Mouse (Mus musculus): Measurements from ENCODE around the gene 6030458C11Rik.

The 6030458C11Rik gene

DNA sequence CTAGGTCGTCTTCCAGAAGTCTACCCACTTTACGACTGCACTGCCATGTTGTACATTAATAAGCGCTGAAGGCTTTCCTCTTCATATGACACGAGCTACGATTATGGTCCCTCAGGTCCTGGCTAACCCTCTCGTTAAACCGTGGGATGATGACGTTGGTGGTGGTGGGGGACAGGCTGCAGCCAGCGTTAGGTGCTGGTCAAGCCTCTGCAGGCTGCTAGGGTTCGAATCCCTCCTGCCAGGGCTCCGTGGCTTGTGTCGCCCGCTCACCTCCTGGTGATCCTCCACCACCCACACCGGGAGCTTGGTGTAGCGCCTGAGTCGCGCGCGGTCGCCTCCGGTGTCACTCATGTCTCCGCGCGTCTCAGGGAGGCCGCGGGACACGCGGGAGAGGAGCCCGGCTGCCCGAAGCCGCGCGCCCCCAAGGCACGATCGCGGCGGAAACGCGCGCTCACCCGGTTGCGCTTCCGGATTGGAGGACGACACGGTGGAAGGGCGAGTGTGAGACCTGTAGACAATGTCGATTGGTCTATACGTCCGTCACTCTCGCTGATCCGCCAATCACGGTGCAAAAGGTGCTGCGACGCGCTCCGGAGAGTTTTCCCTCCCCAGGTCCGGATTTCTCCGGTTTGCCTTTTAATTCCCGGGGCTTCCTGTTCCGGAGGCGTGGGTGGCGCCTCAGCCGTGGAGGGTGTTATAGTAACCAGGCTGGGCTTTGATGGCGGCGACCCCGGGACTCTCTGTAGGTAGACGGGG, at the start of gene 6030458C11Rik, which contains the start of gene Drosha:
Gene 6030458C11Rik, minus strand, starts transcription at position 453 of the 756 bp plus-strand sequence.
Gene Drosha, plus strand, starts transcription at position 619 of the 756 bp plus-strand sequence.
- DNase-seq (ENCODE audit: extremely low read depth, low read depth), result peak; percentile 100

DNA sequence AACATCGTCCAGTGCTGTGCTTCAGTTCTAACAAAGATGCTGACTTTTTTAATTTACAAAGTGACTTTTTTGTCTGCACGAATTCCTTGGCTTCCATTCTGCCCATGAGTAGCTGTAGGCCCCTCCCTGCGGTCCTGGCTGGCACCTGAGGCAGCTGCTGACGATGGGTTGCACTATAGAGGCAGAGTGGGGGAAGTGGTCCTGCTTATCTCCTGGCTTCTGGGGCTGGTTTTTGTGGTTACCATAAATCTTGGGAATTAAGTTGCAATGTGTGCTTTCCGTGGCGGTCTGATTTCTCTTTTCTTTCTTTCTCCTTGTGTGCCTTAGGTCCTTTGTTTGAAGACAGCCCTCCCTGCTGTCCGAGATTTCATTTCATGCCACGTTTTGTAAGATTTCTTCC, 42.8 kb upstream of the 6030458C11Rik start:
- DNase-seq (ENCODE audit: extremely low read depth, low read depth), result no peak

DNA sequence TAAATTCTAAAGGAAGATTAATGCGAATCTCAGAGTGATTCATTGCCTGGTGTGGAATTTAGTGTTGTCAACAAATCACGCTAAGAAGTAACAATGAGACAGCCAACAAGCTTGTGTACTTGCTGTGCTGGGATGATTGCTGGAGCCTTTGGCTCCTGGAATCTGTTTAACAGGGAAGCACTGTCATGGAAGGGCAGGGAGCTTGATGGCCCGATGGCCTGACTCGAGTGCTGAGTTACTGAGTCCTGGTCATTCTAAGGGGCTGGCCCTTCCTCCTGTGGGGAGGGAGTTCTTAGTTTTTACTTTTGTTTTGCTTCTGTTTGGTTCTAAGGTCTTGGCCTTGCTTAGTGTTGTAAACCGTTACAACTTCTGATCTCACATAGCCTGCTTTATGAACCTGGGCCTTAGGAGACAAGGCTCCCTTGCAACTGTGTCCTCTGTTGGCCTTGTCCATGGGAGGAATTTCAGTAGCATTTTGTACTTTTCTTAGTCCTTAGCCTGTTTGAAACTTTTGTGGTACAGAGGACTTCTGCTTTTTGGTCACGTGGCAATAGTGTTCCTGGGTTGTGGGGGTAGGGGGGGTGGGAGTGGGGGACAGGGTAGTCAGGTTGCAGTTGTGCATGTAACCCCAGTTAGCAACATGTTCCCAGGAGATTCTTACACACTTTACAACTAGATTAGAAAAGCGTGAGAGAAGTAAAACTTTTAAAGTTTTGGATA, 41.3 kb upstream of the 6030458C11Rik start:
- DNase-seq (ENCODE audit: extremely low read depth, low read depth), result peak; percentile 26

DNA sequence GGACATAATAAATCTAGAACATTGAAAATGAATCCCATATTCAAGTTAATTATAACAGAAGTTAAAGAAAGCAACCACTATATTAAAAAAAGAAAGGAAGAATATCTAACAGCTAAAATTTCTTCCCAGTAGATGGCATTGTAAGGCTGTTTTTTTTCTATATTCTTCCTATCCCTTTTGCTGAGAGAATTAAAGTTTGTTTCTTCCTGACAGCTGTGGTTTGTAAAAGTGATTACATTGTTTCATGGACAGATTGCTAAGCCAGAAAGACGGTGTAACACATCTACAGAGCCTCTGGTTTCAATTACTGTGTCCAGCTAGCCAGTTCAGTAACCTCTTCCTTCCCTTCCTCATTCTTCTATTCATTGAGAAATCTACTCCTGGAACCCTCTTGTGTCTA, 39.2 kb upstream of the 6030458C11Rik start:
- no peak for DNase-seq (ENCODE audit: extremely low read depth, low read depth)

DNA sequence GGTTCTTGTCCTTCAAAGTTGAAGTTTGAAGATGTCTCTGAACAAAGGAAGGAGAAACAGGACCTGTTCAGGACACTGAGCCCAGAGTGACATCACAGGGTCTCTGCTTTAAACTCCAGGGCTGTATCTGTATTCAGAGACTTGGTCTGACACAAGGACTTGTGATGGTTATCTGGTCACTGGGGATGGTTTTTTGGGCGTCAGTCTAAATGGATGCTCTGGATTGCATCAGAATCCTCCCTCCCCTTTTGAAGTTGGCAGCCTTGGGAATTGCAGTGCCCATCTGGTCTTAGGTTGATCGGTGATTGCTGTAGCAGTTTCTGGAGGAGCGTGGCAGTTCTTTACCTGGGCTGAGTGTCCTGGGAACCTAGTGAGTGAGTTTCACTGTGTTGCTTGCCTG, 37.6 kb upstream of the 6030458C11Rik start:
- DNase-seq (ENCODE audit: extremely low read depth, low read depth), result no peak

DNA sequence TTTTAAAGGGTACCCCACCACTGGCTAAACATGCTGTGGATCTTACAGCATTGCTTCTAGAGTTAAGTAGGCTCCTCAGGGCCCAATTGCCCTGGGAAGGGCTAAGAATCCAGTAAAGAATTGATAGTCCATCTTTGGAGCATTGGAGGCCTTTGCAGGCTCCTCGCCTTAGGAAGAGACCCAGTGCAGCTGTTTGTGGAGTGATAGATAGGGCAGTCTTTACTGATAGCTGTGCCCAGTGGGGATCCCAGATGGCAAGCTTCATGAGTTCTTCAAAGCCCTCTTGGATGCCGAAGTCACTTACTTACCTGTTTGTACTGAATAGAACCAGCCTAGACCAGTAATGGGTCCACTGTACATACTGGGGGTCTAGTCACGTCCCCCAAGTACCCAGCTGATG, 34.2 kb upstream of the 6030458C11Rik start:
- DNase-seq (ENCODE audit: extremely low read depth, low read depth), result no peak

DNA sequence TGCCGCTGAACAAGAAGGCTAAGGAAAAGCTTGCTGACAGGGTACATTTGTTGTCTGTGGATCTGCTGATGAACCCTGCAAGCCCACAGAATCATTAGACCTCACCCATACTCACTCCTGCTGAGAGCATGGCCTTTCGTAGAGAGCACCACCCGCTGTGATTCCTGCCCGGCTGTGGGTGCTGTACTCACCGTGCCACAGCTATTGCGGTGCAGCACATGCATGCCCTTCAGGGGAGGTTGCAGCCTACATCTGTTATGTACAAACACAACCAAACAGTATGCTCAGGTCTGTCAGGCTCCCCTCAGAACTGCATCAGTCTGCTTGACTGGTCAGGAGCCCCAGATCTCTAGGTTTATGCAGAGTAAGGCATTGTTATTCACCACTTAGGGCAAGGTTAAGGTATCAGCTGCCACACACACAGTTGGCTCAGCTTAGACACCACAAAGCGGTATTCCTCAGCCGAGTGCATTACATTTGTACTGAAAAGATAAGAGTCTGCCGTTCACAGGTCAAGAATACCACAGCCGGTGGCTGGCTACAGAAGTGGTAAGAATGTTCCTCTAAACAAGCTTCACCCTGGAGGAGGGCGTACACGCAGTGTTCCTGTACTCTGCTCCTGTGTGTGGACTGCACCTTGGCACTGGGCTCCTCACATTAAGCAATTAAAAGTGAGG, 33.5 kb upstream of the 6030458C11Rik start:
- peak; percentile 95 for DNase-seq (ENCODE audit: extremely low read depth, low read depth)

DNA sequence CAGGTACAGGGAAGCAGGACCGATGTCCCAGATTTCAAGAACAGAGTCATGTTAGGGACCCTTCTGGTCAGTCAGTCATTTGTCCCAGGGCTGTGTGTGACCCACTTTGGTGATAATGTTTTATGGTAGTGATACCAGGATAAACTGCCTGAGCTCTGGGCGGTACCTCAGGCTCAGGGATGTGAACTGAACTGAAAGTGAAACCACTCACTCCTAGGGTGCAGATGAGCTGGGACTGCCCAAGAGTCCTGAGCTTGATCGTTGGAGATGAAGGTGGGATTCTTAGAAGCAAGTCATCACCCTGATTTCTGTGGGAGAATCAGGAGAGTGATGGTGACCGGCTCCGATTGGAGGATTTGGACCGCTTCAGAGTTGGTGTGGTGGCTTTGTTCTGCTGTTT, 32.3 kb upstream of the 6030458C11Rik start:
- DNase-seq (ENCODE audit: extremely low read depth, low read depth), result no peak

DNA sequence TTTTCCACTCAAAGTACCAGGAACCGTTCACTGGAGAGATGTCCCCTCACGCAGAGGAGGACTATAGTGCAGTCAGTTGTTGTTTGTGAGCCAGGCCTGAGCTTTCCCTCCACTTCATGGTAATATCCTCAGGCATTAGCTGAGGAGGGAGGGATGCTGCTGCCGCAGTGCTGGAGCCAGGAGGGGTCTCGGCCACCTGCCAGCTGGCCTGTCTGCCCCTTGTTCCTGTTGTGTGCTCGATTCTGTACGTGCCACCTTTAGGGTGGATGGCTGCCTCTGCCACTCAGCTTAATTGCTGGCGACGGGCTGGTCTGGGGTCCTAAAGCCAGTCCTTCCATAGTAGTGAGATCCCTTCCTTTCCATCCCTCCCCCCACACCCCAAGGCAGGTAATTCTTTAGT, 29.0 kb upstream of the 6030458C11Rik start:
- DNase-seq (ENCODE audit: extremely low read depth, low read depth), result no peak

DNA sequence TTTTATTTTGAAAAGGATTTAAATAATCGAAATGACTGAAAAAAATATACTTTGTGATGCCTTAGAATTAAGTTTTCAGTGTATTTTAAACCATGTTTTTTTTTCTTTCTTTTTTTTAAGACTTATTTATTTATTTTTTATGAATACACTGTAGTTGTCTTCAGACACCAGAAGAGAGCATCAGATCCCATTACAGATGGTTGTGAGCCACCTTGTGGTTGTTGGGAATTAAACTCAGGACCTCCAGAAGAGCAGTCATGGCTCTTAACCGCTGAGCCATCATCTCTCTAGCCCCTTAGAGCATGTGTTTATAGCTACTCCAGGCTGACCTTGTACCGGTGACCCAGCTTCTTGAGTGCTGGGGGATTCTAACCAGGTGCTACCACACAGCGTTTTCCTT, 24.9 kb upstream of the 6030458C11Rik start:
- DNase-seq (ENCODE audit: extremely low read depth, low read depth), result no peak

DNA sequence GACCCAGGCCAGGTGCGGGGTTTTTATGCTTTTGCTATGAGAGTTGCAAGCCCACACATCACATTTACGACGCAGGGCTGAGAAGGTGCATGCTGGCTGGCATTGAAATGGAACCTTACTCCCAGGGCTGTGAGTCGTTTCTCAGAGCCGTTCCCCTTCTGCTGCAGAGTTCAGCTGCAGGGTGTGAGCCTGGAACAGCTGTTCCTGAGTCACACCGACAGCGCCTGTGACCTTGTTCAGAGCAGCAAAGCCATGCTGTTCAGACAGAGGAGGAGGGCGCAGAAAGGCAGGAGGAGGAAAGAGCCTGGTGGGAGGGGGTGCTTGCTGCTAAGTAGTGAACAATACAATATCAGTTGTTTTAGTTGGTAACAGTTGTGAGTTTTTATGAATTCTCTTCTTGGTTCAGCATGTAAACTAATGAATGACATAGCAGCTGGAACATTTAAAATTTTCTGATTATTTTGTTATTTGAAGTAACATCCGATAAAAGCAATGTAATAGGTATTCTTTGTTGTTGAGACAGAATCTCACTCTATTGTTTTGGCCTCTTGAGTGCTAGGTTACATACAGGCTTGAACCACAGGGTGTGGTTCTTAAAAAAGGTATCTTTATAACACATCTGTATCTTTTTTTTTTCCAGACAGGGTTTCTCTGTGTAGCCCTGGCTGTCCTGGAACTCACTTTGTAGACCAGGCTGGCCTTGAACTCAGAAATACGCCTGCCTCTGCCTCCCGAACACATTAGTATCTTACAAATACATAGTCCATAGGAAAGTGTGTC, 23.9 kb upstream of the 6030458C11Rik start:
- no peak for DNase-seq (ENCODE audit: extremely low read depth, low read depth)

DNA sequence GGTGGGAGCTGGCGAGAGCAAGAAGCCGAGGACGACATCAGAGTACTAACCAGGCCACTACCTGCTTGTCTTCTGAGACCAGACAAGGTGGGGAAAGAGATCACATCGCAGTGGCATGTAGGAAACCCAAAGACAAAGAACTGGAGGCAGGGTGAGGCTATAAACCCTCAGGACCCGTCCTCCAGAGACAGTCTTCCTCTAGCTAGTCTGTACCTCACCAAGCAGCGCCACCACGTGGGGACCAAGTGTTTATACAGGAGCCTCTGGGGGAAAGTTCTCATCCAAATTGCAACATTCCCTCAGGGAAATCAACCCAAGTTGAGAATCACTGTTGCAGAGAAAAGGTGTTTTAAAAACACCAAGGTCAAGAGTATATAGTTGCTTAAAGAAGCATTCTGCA, 18.4 kb upstream of the 6030458C11Rik start:
- DNase-seq (ENCODE audit: extremely low read depth, low read depth), result no peak

DNA sequence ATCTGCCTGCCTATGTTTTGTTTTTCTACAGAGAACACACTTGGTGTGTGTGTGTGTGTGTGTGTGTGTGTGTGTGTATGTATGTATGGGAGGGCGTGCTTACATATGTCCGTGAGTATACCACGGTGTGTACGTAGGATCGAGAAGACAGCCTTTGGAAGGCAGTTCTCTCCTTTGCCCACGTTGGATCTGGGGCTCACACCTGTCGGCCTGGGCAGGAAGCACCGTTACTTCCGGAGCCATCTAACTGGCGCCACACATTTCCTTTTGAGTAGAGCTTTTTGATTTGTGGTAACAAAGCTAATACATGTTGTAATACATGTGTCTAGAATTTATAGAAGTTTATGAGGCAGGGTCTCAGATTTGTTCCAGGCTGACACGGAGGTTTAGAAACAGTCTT, 16.3 kb upstream of the 6030458C11Rik start:
- no peak for DNase-seq (ENCODE audit: extremely low read depth, low read depth)

DNA sequence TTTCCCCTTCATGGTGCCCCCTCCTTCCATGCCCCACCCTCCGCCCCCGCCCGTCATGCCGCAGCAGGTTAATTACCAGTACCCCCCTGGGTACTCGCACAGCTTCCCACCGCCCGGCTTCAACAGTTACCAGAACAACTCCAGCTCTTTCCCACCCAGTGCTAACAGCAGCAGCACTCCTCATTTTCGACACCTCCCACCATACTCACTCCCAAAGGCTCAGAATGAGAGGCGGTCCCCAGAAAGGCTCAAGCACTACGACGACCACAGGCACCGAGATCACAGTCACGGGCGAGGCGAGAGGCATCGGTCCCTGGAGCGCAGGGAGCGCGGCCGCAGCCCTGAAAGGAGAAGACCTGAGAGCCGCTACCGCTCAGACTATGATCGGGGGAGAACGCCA, 9.8 kb upstream of the 6030458C11Rik start:
- no peak for DNase-seq (ENCODE audit: extremely low read depth, low read depth)

DNA sequence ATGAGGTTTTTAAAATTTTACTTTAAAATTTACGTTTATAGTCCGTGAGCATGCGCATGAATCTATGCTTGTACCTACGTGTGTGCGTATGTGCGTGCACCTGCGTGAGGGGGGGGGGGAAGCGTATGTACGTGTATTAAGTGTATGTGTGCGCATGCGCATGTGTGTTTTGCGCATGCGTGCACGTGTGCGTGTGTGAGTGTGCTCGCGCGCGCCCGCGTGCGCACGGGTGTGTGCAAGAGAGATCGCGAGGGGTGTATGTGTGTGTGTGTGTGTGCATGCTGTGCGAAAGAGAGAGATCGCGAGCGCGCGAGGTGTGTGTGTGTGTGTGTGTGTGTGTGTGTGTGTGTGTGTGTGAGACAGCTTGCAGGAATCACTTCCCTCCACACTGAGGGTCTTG, 8.9 kb upstream of the 6030458C11Rik start:
- DNase-seq (ENCODE audit: extremely low read depth, low read depth), result no peak

DNA sequence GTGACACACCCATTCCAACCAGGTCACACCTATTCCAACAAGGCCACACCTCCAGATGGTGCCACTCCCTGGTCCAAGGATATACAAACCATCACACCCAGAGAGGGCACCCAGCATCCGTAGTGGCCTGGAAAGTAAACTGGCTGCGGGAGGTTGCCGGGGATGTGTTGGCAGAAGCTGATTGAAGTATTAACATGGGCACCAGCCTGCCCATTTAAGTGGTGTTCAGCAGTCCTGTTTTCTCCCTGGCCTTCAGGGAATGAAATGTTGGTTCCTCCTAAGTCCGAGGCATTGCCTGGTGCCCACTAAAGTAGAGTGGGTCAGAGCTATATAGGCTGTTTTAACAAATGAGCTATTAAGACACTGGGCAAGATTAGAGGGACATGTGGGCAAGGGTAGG, 8.2 kb upstream of the 6030458C11Rik start:
- no peak for DNase-seq (ENCODE audit: extremely low read depth, low read depth)

DNA sequence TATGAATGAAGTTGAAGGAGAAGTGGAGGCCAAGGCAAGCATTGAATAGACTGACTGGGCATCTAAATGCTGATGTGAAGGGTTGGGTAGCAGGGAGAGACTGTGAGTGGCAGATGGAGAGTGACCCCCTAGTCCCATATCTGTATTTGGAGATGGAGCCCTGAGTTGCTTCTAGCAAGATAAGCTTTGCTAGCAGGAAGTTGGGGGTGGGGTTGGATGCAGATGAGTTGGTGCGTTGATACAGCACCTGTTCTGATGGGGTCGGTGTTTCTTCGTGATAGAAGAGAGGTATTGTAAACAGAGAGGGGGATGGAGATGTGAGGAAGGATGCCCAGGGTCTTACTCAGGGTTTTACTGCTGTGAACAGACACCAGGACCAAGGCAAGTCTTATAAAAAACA, 5.4 kb upstream of the 6030458C11Rik start:
- no peak for DNase-seq (ENCODE audit: extremely low read depth, low read depth)

DNA sequence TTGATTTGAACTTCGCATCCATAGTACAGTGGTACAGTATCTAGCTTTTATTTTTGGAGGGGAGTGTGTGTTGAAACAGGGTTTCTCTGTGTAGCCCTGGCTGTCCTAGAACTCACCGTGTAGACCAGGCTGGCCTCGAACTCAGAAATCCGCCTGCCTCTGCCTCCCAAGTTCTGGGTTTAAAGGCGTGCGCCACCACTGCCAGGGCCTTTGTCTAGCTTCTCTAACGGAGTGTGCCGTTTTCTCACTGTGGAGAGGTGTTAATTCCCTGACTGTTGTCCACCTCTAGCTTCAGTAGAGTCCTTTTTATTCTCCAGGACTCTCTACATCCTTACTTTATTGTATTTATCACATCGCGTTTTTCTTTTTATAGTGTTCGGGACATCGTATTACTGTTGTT, 959 bp upstream of the 6030458C11Rik start:
- DNase-seq (ENCODE audit: extremely low read depth, low read depth), result no peak

DNA sequence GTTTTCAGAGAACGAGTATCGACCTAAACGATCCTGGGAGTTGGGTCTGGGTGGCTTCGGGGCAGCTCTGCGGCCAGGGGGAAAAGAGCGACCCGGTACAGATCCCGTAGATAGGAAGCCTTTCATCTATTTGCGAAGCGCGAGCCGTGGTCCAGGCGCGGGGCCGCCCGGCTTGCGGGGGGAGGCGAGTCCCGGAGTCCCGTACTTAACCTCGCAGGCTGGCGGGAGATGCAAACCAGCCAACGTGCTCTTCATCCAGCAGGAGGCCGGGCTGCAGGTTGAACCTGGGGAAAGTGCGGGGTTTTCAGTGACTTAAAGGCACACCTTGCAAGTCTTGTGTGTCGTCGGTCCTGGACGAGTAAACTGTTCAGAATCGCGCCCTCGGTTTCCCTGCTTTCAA, 516 bp upstream of the 6030458C11Rik start:
- peak; percentile 33 for DNase-seq (ENCODE audit: extremely low read depth, low read depth)

DNA sequence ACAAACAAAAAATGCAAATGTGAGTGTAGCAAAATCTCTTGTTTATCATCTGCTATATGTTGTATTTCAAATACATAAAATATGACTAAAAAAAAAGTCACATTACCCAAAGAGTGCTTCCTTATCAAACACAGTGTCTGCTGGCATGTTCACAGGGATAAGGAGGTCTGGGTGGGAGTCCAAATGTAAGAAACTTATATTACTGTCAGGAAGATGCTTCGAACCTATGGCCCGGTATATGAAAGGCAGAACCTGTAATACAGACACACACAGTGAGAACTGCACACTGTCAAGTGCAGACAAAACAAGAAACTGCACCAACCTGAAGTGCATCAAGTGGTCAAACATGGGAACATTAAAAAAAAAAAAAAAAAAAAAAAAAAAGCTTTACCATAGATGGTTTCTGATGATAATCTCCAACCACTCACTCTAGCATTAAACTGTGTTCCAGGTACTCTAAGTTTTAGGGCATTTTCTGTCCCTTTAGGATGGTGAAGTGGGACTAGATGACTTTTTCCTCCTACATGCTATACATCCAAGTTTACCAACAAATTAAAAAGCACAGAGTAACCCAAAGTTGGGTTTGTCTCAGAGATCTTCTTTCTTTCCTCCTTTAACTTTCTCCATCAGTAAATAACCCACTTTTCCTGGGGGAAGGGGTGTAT, 862 bp downstream of the 6030458C11Rik start:
- DNase-seq (ENCODE audit: extremely low read depth, low read depth), result peak; percentile 33
